Mouse (Mus musculus) lung, postnatal 10 days (tissue): ENCODE results near the gene Sptb.

ENCODE experiments used
- DNase-seq: peaks from one replicate; pipeline ENCODE4 v3.0.0; 2021

Gene Sptb

GRCm38 (mm10) chr12:76604546-76604945, 105.8 kb downstream of the Sptb start:
- no peak for DNase-seq

DNA sequence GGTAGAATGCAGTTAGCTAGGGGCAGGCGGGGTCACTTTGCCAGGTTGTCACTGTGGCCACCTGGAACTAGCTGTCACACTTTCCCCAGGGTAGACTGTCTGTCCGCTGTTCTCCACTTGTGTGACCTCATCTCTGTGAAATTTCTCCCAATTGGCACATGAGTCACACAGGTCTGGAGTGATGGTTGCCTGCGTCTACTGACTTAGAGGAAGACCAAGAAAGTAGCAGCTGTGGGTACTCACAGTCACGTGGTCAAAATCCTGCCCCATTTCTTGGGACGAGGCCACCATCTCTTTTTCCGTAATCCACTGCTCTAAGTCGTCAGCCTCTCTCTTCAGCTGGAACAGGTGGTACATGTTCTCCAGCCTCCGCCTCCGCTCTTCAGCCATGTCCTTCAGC, 106.6 kb downstream of the Sptb start:
- DNase-seq, result no peak

DNA sequence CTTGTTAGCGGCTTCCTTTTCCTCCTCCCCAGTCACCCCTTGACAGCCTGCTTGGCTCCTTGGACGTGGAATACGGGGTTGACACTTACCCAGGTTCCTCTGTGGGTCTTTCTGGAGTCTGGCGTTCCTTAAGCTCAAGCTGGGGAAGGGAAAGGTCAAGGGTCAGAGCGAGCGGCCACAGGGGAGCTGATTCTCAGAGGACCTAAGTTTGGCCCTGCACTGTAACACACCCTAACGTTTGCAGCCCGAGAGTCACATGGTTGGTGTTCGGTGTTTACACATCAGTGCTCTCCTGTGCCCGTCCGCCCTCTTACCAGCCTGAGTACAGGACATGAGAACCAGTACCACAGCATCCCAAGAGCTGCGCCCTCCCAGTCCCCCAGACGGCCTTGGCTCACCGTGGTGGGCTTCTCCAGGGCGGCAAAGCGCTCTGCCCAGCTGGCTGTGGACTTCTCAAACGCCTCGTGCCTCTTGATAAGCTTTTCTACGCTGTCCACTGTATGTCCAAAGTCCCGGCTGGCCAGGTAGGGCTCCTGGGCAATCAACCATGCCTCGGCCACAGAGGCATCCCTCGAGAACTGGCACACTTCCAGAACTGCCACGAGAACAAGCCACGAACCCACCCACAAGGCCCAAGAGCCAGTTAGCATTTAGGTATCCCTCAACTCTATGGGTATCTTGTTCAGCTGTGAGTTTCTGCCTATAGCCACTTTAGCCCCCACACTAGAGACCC, 112.0 kb downstream of the Sptb start:
- DNase-seq, result no peak

GRCm38 (mm10) chr12:76597577-76598100, 112.7 kb downstream of the Sptb start:
- DNase-seq, result no peak

DNA sequence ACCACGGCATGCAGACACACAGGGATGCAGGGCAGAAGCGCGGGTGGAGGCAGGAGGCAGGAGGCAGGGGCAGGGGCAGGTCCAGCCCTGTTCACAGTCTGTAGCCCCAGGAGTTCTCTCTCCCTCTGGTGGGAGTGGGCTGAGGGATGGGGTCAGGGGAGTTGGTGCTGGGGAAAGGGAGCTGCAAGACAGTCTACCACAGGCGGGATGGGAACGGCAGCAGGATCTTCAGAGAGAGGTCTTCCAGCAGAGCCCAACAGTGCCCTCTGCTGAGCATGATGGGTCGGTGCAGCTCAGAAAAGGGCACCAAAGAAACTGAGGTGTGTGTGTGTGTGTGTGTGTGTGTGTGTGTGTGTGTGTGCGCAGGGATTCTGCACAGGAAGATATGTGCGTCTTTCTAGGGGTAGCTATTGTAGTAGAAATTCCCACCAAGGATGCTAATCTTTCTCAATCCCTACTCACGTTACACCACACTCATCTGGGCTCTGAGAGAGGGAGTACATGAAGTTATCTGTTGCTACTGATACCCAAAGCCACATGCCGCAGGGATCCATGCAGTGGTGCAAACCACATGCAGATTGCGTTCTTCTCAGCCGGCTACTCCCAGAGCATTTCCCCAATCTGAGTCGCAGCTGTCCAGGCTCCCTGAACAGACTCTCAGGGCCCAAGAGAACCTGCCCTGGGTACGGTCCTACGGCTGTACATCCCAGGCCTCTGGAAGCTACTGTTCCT, 113.9 kb downstream of the Sptb start:
- DNase-seq, result peak; percentile 85

DNA sequence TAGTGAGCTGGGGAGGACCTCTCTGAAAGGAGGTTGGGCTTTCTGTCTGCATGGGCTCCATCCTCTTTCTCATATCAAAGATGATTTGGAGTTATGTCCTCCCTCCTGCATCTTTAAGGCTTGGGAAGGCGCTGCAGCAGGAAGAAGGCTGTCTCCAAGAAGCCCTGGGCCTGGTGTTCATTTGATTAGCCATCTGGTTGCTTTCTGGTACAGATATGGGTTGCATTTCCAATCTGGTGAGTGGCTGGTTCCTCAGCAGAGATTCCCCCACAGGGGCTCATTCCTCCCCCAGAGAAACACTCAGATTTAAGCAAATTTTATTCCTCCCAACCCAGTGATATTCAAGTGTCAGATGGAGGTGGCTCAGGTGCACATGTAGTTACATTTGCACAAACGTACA, 114.5 kb downstream of the Sptb start:
- DNase-seq, result no peak

DNA sequence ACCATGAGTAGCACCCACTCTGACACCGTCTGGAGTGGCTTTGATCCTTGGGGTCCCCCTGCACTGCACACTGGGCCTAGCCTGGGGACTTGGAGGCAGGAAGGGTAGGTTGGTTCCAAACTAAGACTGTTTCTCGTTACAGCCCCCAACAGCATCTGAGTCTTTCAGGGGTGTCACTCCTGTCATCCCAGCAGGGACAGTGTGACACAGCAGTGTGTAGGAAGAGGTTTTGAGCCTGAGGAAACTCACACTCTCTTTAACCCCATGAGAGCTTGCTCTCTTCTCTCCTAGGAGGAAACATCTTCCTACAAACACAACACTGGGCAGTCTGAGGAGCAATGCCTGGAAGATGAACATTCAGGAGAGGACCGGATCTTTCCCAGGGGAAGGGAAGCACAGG, 115.8 kb downstream of the Sptb start:
- no peak for DNase-seq

DNA sequence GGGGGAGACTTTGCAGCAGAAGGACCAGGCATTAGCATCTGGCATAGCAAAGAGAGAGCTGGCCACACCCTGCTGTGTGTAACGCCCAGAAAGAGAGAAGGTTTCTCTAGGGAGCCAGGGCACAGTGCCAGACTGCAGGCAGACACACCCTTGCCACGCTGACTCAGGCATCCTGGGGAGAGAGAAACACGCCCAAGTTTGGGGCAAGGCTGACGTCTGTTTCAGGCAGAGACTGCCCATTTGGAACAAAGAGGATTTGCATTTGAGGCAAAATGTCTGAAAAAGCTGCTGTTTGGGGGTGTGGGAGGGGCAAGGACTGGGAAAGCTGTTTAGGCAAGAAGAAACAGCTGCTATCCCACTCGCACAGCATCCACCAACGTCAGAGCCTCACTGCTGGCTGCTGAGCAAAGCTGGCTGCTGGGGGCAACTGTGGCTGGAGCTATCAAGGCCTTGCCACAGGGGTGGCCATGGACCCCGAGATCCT, 116.5 kb downstream of the Sptb start:
- peak; percentile 88 for DNase-seq

DNA sequence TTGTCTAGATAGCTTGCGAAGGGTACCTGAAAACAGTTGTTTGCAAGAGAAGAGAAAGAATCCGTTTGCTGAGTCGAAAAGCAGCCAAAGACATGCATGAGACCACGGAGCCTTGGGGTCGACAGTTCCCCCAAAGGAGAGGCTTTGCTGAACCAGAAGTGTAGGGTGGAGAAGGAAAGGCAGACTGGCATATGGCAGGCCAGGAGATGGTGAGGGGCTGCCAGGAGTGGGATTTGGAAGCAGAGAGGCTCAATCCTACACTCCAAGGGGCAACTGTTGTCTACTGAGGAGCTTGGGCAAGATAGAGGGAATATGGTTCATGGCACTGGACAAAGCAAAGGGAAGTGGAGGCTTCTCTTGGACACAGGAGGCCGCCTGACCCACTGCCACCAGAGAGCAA, 117.1 kb downstream of the Sptb start:
- no peak for DNase-seq

- peak; percentile 67 for DNase-seq
Observed at GRCm38 (mm10) chr12:76592213-76592612, 118.1 kb downstream of the Sptb start.

GRCm38 (mm10) chr12:76591037-76591436, 119.3 kb downstream of the Sptb start:
- no peak for DNase-seq

DNA sequence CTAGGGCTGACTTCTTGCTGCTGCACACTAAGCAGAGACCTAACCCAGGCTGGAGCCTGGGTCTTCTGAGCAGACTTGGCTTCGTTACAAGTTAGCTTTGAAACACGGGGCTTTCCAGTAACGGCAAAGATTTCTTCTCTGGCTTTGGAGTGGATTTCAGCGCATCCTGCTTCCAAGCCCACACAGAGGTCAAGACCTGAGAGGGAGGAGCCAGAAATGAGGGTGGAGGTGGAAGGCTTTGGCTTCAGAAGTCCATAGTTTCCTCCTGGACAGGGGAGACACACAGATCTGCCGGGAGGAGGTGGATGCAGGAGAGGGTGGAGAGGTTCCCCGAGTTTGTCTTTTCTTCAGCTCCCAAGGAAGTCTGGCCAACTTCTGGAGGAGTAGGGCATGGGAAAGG, 120.8 kb downstream of the Sptb start:
- peak; percentile 32 for DNase-seq

DNA sequence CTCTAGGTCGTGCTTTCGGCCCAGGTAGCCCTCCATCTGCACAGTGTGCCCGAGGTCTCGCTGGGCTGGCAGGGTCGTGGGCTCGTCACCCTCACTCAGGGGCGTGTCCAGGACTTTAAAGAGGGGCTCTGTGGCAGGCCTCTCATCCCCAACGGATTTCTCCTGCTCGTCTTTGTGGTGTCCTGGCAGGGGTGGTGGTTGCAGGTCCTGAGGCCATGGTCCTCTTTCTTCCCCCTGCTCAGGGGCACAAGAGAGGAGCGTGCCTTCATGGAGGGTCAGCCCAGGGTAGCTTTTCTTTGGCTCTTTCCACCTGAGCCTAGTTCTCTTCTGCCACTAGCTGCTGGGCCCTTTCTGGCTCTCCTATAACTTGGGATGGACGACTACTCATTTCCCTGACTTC, 123.0 kb downstream of the Sptb start:
- no peak for DNase-seq

DNA sequence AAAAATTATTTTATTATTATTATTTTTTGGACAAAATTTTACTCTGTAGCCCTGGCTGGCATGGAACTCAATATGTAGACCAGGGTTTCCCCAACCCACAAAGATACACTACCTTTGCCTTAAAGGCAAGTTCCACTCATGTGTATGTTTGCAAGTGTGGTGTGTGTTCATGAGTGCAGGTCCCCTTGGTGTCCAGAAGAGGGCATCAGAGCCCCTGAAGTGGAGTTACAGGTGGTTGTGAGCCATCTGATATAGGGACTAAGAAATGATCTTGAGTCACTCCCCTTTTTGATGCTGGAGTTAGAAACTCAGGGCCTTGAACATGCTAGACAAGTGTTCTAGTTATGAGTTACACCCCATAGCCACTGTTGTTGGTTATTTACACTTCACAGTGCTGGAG, 125.3 kb downstream of the Sptb start:
- DNase-seq, result no peak

DNA sequence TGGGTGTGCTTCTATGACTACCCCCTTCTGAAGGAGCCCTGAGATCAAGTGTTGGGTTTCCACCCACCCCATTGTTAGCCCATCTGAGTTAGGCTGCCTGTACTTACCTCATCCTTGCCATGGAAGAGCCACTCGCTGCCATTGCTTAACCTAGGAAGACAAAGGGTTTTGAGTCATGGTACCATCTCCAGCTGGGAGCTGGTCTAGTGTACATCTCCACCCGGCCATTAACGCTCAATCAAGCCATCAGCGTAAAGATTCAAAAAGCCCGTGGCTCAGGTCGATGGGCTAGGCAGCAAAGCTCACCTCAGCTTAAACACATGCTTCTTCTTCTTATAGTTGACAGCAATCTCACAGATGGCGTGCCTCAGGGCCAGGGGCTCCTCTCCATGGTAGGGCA, 126.9 kb downstream of the Sptb start:
- no peak for DNase-seq

- peak; percentile 62 for DNase-seq
Observed at GRCm38 (mm10) chr12:76582841-76583240, 127.5 kb downstream of the Sptb start.

- DNase-seq, result no peak
Observed at GRCm38 (mm10) chr12:76582139-76582538, 128.2 kb downstream of the Sptb start.

DNA sequence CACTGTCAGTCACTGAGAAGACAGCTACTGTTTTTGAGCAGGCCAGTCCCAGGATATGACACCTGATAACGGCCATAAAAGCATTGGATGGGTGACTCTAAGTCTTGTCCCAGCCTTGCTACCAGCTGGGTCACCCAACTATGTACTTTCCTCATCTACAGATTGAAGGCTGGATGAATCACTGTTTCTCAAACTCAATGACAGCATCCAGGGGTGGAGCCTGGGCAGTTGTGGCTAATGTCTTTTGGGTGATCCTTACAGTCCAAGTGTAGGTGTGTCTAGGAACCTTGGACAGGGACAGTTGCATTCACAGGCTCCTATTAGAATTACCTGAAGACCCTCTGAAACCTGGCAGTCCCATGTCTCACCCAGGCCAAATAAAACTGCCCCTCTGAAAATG, 130.5 kb downstream of the Sptb start:
- no peak for DNase-seq

DNA sequence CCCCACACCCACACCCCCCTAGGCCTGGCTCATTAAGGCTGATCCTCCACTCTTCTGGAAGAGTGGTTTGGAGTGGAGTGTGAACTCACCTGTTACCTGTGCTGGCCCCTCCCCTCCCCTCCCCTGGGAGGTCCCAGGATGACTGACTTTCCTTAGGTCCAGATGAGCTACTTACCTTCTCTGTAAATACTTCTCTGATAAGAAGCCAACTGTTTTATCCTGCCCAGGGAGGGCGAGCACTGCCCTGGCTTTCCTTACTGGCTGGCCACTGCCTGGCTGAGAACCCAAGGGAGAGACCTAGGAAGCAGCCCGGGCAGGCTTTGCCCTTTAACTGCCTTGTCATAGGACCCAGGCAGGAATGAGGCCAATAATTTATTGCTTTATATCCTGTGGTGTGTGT, 131.9 kb downstream of the Sptb start:
- DNase-seq, result no peak

- peak; percentile 48 for DNase-seq
Observed at GRCm38 (mm10) chr12:76577858-76578257, 132.5 kb downstream of the Sptb start.

- DNase-seq, result no peak
Observed at GRCm38 (mm10) chr12:76576806-76577205, 133.5 kb downstream of the Sptb start.

GRCm38 (mm10) chr12:76576061-76576460, 134.3 kb downstream of the Sptb start:
- no peak for DNase-seq

DNA sequence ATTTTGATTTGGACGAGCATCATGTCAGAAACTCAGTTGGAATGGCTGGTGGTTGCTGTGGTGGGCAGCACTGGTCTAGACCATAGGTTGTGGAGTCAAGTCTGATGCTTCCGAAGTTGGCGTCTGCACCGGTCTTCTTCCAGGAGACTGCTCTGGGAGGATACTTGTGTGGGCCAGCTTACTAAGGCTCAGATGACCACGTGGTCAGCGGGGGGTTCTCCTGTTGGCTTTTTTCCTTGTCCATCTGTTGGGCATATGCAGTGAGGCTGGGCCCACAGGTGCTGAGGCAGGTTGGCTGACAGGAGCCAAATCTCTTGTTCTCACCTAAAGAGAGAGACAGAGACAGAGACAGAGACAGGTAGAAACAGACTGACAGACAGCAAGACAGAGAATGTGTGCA, 135.5 kb downstream of the Sptb start:
- DNase-seq, result no peak

GRCm38 (mm10) chr12:76573381-76573780, 137.0 kb downstream of the Sptb start:
- no peak for DNase-seq
